Mouse (Mus musculus) hindbrain, postnatal 0 days (tissue): Measurements from ENCODE around the gene Gstcd. TPM values are rescaled to one million over a fixed set of nuclear protein-coding genes. Genes with fewer than 3 reads are reported as not detected.
A peak's percentile ranks its signal among the peaks of the same experiment; 100 is the strongest.

Source experiments
- ATAC-seq: fragments of 200-750 bp; cut with Nextera tagmentation; 2 replicates; pipeline ENCODE4 v1.8.0; 2017; ENCODE audit warnings: mild to moderate bottlenecking, moderate TSS enrichment, moderate library complexity
- DNase-seq: peaks from one replicate; pipeline ENCODE4 v3.0.0-alpha.2; 2015; ENCODE audit warnings: low spot score
- H3K27ac ChIP-seq: fragments of 300-500 bp; sonication (generic); 2 replicates; pipeline ENCODE4 v1.5.1; 2014; ENCODE audit warnings: mild to moderate bottlenecking
- H3K27me3 ChIP-seq: fragments of 300-500 bp; sonication (generic); 2 replicates; pipeline ENCODE4 v1.6.1; 2014; ENCODE audit warnings: low read length, mixed read lengths; ENCODE audit not compliant: insufficient read depth
- H3K36me3 ChIP-seq: fragments of 300-500 bp; sonication (generic); 2 replicates; pipeline ENCODE4 v1.6.1; 2014; ENCODE audit warnings: low read length, mixed read lengths; ENCODE audit not compliant: insufficient read depth
- H3K4me1 ChIP-seq: fragments of 300-500 bp; sonication (generic); 2 replicates; pipeline ENCODE4 v1.6.1; 2014; ENCODE audit warnings: antibody characterized with exemption, low read length, mixed read lengths; ENCODE audit not compliant: insufficient read depth
- H3K4me2 ChIP-seq: fragments of 300-500 bp; sonication (generic); 2 replicates; pipeline ENCODE4 v1.6.1; 2014; ENCODE audit warnings: low read depth, mild to moderate bottlenecking, low read length, moderate library complexity, mixed read lengths
- H3K4me3 ChIP-seq: fragments of 300-500 bp; sonication (generic); 2 replicates; pipeline ENCODE4 v1.5.1; 2014; ENCODE audit warnings: low read length
- H3K9ac ChIP-seq: fragments of 300-500 bp; sonication (generic); replicated peaks from 2 replicates; pipeline ENCODE4 v1.6.1; 2014; ENCODE audit warnings: mild to moderate bottlenecking, low read length, moderate library complexity, mixed read lengths
- H3K9me3 ChIP-seq: fragments of 300-500 bp; sonication (generic); 2 replicates; pipeline ENCODE4 v1.6.1; 2016; ENCODE audit warnings: low read length, mixed read lengths
- CTCF ChIP-seq: IDR thresholded peaks from 2 replicates; pipeline ENCODE4 v1.5.1; 2016; ENCODE audit warnings: antibody characterized with exemption, control low read depth, low read depth
- WGBS: fragments of 180-500 bp; shearing (Covaris S2); extraction: QIAGEN DNeasy Blood & Tissue Kit; methylation state at CpG from one replicate; pipeline ENCODE4 v1.1.7; 2014; 5-methylcytosine and 5-hydroxymethylcytosine counted together
- polyA plus RNA-seq: library from polyadenylated mRNA; unstranded; fragments of >200 nt; fragmentation: Nextera tagmentation; extraction: Ambion mirVana; gene quantifications from 2 replicates; pipeline ENCODE4 v1.2.1, GENCODE M21; 2015
- total RNA-seq: library from RNA; depleted of rRNA; stranded (reverse); fragments of >200 nt; gene quantifications from 2 replicates; pipeline ENCODE4 v1.2.3, GENCODE M21; 2014; rRNA removed

The Gstcd gene
- total and polyA plus RNA-seq, 2 experiments from 2014 or later, result 2.3 to 8.6 TPM

GRCm38 (mm10) chr3:132945669-132946068 is 146.2 kb downstream of the Gstcd start:
- no peak overlapping the region for H3K4me2 ChIP-seq
- H3K9me3 ChIP-seq, result no peaks in the 10 kb centered on the region
- 76% methylated on average over 7 of the region's 7 CpGs for WGBS
- no peaks in the 10 kb centered on the region for H3K27me3 ChIP-seq
- no peak overlapping the region for H3K9ac ChIP-seq
- H3K4me3 ChIP-seq, result no peak overlapping the region
- H3K4me1 ChIP-seq, result peaks cover 4% of the 10 kb centered on the region
- no peak for TF ChIP-seq CTCF
- ATAC-seq (no peak), DNase-seq (no peak)
- no peaks in the 10 kb centered on the region for H3K36me3 ChIP-seq
- no peak overlapping the region for H3K27ac ChIP-seq

GRCm38 (mm10) chr3:132944609-132945008 is 147.2 kb downstream of the Gstcd start:
- Histone ChIP-seq H3K4me1 (peaks cover 4% of the 10 kb centered on the region), H3K9ac (no peak overlapping the region), H3K4me2 (no peak overlapping the region), H3K27ac (no peak overlapping the region), H3K4me3 (no peak overlapping the region), H3K9me3 (no peaks in the 10 kb centered on the region), H3K27me3 (no peaks in the 10 kb centered on the region), H3K36me3 (no peaks in the 10 kb centered on the region)
- DNase-seq, result no peak
- WGBS, result 33% methylated on average over 3 of the region's 3 CpGs
- ATAC-seq, result no peak
- no peak for TF ChIP-seq CTCF

GRCm38 (mm10) chr3:132944193-132944592 is 147.6 kb downstream of the Gstcd start:
- Histone ChIP-seq H3K4me1 (peaks cover 3% of the 10 kb centered on the region), H3K27me3 (no peaks in the 10 kb centered on the region), H3K4me3 (no peak overlapping the region), H3K4me2 (no peak overlapping the region), H3K9ac (no peak overlapping the region), H3K36me3 (no peaks in the 10 kb centered on the region), H3K27ac (no peak overlapping the region), H3K9me3 (no peaks in the 10 kb centered on the region)
- TF ChIP-seq CTCF, result no peak
- WGBS, result 72% methylated on average over 7 of the region's 7 CpGs
- DNase-seq (no peak), ATAC-seq (no peak)

DNA sequence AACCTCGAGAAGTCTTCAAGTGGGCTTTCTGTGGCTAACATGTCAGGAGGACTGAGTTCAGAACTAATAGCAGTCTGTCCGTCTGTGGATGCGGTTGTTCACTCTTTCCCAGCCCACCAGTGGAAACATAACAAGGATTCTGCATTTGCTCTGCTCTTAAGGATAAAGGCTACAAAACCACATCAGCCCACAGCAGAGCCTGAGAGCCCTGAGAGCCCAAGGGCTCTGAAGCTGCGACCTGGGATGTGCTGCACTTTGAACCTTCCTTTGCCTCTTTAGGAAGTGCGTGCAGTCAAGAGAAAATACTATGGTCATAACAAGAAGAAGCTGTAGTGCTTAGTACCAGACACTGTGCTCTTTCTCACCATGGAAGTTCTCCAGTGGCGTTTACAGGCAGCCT is 149.1 kb downstream of the Gstcd start:
- 94% methylated on average over 6 of the region's 6 CpGs for WGBS

DNA sequence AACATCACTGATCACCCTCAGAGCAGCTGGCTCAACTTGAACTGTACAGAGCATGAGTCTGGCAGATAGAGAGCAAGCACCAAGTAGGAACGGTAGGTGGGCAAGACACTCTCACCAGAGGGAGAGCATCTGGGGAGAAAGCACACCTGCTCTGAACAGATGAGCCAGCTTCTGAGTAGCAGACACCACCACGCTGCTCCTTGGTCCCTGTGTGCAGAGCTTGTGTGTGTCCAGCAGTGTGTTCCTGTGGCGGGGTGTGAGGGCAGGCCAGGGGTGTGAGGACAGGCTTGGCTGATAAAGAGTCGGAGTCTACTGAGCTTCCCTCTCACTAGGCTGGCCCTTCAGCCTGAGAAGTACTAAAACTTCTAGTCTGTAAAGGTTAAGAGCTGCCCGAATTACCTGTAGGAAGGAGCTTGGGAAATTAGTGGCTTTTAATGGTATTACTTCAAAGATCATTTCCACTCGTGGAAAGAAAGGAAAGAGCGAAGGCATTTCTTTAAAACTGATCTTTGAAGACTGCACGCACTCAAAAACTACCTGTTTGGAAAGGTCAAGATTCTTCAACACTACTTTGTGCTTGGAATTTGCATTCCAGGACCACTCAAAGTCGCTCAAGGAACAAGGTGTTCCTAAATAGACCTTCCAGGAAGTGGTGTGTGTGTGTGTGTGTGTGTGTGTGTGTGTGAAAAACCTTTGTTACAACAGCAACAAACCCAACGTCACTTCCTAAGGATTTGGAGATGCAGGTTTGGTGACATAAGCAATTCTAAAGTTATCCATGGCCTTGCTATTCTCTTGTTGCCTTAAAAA is 151.4 kb downstream of the Gstcd start:
- H3K27ac ChIP-seq, result no peak overlapping the region
- no peak; the same call in 1 of the 2 replicates for ATAC-seq
- 89% methylated on average over 10 of the region's 10 CpGs for WGBS
- no peak for TF ChIP-seq CTCF
- H3K9me3 ChIP-seq, result no peaks in the 10 kb centered on the region
- no peaks in the 10 kb centered on the region for H3K4me1 ChIP-seq
- no peak overlapping the region for H3K4me3 ChIP-seq
- H3K9ac ChIP-seq, result no peak overlapping the region
- H3K4me2 ChIP-seq, result no peak overlapping the region
- H3K27me3 ChIP-seq, result no peaks in the 10 kb centered on the region
- no peaks in the 10 kb centered on the region for H3K36me3 ChIP-seq
- DNase-seq, result no peak

More for the DNA sequence above, 149.1 kb downstream of the Gstcd start:
- TF ChIP-seq CTCF, result no peak
- H3K27me3 ChIP-seq, result no peaks in the 10 kb centered on the region
- no peak overlapping the region for H3K4me2 ChIP-seq
- H3K4me3 ChIP-seq, result no peak overlapping the region
- H3K9ac ChIP-seq, result no peak overlapping the region
- no peaks in the 10 kb centered on the region for H3K36me3 ChIP-seq
- ATAC-seq (no peak), DNase-seq (no peak)
- H3K9me3 ChIP-seq, result no peaks in the 10 kb centered on the region
- H3K4me1 ChIP-seq, result no peaks in the 10 kb centered on the region
- H3K27ac ChIP-seq, result no peak overlapping the region

DNA sequence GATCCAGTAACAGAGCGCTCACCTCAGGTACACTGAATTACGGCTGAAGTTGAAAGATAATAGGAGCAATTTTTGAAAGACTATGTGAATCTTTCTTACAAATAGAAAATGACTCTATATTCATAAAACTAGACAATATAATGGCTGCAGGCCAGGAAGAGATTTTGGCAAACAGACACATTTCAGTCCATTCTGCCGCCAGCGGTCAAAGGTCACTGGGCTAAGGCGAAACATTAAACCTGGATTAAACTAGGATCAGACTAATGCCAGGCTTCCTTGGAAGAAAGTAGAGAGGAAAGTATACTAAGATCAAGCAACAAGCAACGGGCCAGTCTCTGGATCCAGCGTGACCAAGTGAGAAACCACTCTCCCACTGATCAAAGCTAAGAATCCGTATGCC is 152.8 kb downstream of the Gstcd start:
- H3K9me3 ChIP-seq, result no peaks in the 10 kb centered on the region
- DNase-seq, result no peak

GRCm38 (mm10) chr3:132934649-132935048 is 157.2 kb downstream of the Gstcd start:
- H3K4me3 ChIP-seq, result no peak overlapping the region
- no peak overlapping the region for H3K4me2 ChIP-seq
- ATAC-seq (peak; percentile 81), DNase-seq (peak; percentile 58)
- no peak overlapping the region for H3K27ac ChIP-seq
- H3K9ac ChIP-seq, result no peak overlapping the region
- H3K27me3 ChIP-seq, result no peaks in the 10 kb centered on the region
- 18% methylated on average over 2 of the region's 2 CpGs for WGBS
- 0 out of 2 replicates have a peak, but pooled peaks cover 5% of the 10 kb centered on the region for H3K4me1 ChIP-seq
- no peak for TF ChIP-seq CTCF
- H3K9me3 ChIP-seq, result no peaks in the 10 kb centered on the region
- H3K36me3 ChIP-seq, result no peaks in the 10 kb centered on the region

More for the DNA sequence above, 152.8 kb downstream of the Gstcd start:
- no peaks in the 10 kb centered on the region for H3K4me1 ChIP-seq
- no peaks in the 10 kb centered on the region for H3K27me3 ChIP-seq
- no peaks in the 10 kb centered on the region for H3K36me3 ChIP-seq
- no peak overlapping the region for H3K27ac ChIP-seq
- H3K4me3 ChIP-seq, result no peak overlapping the region
- TF ChIP-seq CTCF, result no peak
- 75% methylated on average over 8 of the region's 8 CpGs for WGBS
- no peak overlapping the region for H3K4me2 ChIP-seq
- no peak overlapping the region for H3K9ac ChIP-seq
- ATAC-seq, result no peak

Other genes starting within 250 kb of the Gstcd start
- 12.6 and 12.8 TPM in 2 replicates for gene Npnt, start 141.7 kb downstream of the Gstcd start, total RNA-seq
- 20.6 and 22.9 TPM in 2 replicates for gene Npnt, start 141.7 kb downstream of the Gstcd start, polyA plus RNA-seq
- 10.0 and 12.8 TPM in 2 replicates for gene Ints12, start 193 bp downstream of the Gstcd start, total RNA-seq
- 9.6 and 10.2 TPM in 2 replicates for gene Ints12, start 193 bp downstream of the Gstcd start, polyA plus RNA-seq
- gene Arhgef38, start 142.9 kb upstream of the Gstcd start, total RNA-seq, result 2.0 TPM in 1 of 2 replicates, not detected in the other
- 0.05 and 0.08 TPM in 2 replicates for gene Arhgef38, start 142.9 kb upstream of the Gstcd start, polyA plus RNA-seq
- gene Ppa2, start 218.1 kb upstream of the Gstcd start, total RNA-seq, result 22.9 and 23.4 TPM in 2 replicates
- gene Ppa2, start 218.1 kb upstream of the Gstcd start, polyA plus RNA-seq, result 88.2 and 88.6 TPM in 2 replicates